Mouse (Mus musculus) natural killer cell, adult 2 months (primary cell): ENCODE measurements around the gene Tmem245.
A peak's percentile ranks its signal among the peaks of the same experiment; 100 is the strongest.

Source experiments
- DNase-seq, 2 experiments: peaks; one replicate each; pipeline ENCODE4 v3.0.0; 2022; ENCODE audit warnings: low spot score in 2 of 2

Gene Tmem245

DNA sequence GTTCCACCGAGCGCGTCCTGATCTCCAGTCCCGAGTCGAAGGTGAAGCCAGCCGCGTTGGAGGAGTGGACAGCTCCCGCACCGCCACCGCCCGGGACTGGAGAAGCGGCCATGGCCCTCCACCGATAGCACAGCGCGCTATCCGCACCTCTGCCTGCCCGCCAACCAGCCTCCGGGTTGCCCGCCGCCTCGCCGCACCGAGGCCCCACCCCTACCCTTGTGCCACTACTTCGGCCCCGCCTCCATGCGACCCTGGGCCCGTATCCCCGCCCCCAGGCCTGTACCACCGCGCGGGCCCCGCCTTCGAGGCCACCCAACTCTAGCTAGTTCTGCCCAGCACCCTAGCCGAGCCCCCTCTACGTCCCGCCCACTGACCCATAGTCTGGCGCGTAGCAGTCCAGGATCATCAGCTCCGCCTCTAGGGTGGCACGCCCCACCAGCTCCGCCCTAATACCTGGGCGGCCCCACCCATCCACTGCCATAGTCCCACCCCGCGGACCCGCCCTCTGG, 82.2 kb downstream of the Tmem245 start, which contains the start of gene Ctnnal1:
TSS of gene Ctnnal1 (minus strand) at position 186 of the 509 bp plus-strand sequence.
- peak; percentile 60 to 79 for DNase-seq

- peak in 1 of 2 experiments; percentile 1 for DNase-seq
These were observed 82.7 kb downstream of the Tmem245 start for GRCm38 (mm10) chr4:56864417-56865001.

DNA sequence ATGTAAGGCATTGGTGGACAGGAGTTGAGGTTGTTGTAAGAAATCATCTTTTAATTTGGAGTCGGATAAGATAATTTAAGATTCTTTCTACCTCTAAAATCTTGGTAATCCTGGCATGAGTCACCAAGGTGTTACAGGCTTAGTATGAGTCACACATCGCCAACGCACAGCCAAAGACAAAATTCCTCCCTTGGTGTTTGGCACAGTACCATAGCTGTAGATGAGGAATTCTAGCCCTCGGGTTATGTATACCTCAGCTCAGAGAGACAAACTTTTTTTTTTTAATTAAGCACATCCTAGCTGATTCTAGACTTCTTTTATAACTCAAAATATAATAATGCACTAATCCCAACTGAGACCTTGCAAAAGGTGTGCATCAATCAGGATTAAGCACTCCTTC, 83.2 kb downstream of the Tmem245 start:
- no peak for DNase-seq

DNA sequence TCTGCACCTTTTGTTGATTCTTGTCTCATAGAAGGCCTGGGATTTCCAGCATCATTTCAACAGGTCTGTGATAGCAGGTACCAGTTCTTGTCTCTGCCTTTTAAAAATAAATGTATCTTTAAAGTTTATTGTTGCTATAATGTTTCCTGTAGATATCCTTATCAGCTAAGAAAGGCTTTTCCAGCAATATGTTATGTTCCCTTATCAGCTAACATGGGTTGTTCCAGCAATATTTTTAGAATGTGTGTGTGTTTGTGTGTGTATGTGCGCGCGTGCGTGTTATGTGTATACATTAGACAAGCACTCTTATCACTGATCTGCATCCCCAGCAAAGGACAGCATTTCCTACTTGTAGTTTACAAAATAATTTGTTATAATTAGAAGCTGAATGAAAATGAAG, 85.7 kb downstream of the Tmem245 start:
- DNase-seq = no peak

DNA sequence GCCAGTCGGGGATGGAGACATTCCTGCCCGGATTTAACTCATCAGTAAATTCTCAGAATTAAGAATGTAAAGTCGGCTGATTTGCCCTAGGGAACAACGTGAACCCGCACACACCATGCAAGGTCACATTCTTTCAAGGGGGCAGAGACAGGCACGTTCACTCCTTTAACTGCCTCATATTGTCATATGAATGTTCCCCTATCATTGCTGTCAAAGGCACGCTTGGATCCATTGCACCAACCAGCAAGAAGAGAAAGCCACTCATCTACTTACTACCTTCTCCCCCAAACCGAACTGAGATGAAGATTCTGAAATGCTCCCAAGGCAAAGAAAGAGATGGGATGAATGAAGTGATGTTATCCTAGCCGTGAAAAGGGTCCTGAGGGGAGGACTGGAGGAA, 88.5 kb downstream of the Tmem245 start:
- no peak for DNase-seq

GRCm38 (mm10) chr4:56856371-56856949, 90.8 kb downstream of the Tmem245 start:
- DNase-seq = no peak

DNA sequence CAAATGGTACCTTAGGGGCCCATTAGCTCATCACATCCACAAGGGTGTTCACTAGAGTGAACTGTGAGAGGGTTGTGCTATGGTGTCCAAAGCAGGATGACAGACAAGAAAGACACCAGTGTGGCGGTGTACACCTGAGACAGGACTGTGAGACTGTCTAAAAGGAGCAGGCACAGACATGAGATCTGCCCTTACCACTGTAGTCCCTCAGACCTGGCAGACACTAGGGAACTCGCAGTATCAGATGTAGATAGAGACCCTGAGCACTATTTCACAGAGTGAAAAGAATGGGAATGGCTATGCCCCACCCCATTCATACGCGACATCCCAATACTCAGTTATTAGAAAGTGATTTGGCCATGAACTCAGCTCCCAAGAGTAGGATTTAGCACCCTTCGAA, 91.3 kb downstream of the Tmem245 start:
- DNase-seq = no peak

DNA sequence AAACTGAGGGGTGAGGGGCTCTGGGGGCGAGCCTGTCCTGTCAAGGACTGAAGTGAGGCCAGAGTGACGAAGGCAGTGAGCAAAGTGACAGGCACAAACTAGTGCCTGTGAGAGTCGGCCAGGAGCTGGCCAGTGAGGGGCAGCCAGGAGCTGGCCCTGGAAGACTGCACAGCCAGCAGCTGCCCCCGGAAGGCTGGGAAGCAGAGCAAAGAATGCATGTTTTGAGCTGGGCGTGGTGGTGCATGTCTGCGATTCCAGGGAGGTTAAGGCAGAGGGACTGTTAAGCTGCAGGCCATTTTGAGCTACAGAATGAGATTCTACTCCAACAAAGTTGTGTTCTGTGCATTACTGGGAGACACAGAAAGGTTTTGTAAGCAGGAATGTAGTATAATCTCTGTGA, 96.5 kb downstream of the Tmem245 start:
- no peak for DNase-seq

GRCm38 (mm10) chr4:56848044-56848443, 99.2 kb downstream of the Tmem245 start:
- no peak for DNase-seq

- no peak for DNase-seq
These were observed 99.8 kb downstream of the Tmem245 start for GRCm38 (mm10) chr4:56847400-56847799.

DNA sequence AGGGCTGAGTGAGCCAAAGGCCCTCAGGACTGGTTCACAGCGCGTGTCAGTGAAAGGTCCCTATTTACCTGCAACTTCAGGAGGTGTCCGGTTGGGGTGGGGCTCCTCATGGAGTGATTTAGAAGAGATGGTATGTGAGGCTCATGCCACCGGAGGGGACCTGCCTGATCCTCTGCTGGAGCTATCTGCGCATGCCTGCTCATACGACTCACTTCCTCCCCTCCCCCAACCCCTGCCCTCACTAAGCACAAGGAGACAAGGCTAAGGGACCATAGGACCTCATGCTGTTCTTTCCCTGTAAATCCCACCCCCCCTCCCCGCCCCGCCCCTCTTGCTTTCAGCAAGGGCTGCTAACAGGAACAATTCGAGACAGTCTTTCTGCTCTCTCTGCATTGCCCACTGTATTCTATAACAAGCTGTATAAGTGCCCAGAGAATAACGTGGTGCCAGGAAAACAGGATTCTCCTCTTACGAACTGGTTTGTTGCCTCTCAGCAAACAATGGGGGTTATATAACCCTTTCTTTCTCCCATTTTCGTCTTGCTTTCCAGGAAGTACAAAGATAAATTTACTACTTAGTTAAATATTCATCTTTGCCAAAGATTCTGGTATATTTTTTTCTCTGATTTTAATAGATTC, 101.2 kb downstream of the Tmem245 start:
- DNase-seq = no peak

- DNase-seq = no peak
These were observed 102.3 kb downstream of the Tmem245 start for GRCm38 (mm10) chr4:56844911-56845310.

DNA sequence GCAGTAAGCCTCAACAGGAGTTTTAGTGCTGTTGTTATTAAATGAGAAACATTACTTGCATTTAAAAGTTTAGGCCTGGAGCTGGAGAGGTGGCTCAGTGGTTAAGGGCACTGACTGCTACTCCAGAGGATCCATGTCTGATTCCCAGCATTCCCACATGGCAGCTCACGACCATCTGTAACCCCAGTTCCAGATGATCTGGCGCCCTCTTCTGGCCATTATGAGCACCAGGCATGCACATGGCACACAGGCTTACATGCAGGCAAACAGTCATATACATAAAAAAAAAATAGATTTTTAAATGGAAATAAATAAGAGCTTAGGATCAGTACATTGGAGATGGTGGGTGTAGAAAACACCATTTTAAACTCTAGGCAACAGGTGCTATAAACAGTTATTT, 103.3 kb downstream of the Tmem245 start:
- no peak for DNase-seq

DNA sequence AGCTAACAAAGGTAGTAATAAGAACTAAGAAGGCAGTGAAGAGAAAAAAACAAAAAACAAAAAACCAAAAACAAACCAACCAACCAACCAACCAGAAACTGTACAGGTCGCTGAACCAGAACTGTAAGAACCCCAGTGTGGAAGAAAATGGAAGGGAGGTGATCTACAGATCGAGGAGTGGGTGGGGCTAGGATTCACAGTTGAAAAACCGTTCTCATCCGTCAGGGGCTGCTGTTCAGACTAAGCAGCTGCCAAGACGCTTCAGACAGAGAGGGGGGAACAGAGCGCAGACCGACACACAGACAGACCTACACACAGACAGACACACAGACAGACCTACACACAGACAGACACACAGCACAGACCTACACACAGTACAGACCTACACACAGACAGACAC, 104.7 kb downstream of the Tmem245 start:
- no peak for DNase-seq

GRCm38 (mm10) chr4:56840297-56840696, 106.9 kb downstream of the Tmem245 start:
- no peak for DNase-seq

DNA sequence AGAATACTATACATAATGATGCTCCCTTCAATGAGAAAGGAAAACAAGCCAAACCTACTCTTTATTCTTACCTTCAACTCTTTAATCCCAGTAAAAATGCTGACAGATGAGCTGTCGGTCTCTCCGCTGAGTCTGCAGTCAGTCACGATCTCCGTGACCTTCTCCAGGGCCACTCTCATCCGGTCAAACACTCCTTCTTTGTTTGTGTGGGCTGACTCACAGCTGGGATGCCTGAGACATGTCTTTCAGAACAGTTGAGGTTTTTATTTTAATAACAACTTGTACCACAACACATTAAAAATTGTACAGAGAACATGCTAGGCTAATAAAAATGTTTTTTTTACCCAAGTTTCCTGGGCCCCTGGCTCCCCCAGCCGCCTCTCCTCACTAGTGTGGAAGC, 109.6 kb downstream of the Tmem245 start:
- DNase-seq = no peak

DNA sequence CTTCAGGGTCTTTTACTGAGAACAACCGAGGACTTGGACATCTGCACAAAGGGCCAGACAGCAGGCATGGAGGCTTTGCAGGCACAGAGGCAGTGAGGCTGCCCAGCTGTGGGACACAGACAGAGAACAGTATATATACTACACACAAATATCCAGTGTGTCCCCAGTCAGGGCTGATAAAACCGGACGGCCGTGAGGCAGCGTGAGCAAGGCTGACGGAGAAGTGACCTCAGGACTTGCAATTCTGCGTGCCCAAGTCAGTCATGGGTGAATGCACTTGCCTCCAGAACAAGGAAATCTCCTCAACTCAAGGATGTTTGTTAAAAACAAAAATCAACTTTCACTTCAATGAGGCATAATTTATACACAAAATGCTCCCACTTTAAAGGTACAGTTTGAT, 115.2 kb downstream of the Tmem245 start:
- DNase-seq = no peak

GRCm38 (mm10) chr4:56831013-56831609, 116.1 kb downstream of the Tmem245 start:
- DNase-seq = no peak

- DNase-seq = no peak
These were observed 117.7 kb downstream of the Tmem245 start for GRCm38 (mm10) chr4:56829511-56829921.

DNA sequence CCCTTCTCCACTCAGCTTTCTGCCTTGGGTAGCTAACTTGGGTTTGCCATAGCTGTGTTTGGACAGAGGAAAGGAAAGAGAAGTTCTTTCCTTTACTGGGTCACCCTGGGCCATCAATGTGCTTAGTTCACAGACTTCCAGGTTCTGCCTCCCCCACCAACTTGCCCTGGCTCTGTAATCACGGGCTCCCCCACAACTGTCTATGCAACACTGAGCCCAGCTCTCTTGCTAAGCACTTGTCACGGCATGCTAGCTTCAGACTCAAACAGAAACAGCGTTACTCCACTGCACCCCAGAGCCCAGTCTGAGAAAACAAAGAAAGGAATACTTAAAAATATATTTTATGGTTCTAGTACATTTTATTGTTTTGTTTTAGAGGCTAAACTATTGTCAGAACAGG, 118.3 kb downstream of the Tmem245 start:
- DNase-seq = no peak

- no peak for DNase-seq
These were observed 123.0 kb downstream of the Tmem245 start for GRCm38 (mm10) chr4:56824231-56824630.

DNA sequence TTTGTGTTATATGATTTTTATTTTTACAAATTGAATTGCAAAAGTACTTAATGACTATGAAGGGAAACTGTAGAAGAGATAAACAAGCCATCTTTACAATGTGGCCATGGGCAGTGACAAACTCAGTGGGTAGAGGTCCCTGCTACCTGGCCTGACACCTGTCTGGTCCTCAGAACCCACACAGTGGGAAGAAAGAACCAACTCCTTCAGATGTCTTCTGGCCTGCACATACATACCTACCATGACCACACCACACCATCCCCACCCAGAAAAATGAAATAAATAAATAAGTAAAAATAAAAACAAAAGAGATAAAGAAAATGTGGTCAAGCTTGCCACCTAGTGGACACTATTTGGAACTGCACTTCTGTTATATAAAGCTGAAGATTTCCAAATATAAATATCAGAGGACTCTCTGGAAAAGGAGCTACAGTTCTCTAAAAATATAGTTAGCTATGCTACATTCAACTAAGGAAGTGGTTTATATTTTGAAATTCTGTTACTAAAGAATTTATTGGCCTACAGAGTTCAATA, 127.2 kb downstream of the Tmem245 start:
- no peak for DNase-seq
